Mouse (Mus musculus): ENCODE results near the gene Adamts20. TPM values are rescaled to one million over a fixed set of nuclear protein-coding genes. Genes with fewer than 3 reads are reported as not detected.

The Adamts20 gene
- polyA plus RNA-seq, 1 experiment = 1.1 TPM

GRCm38 (mm10) chr15:94244336-94244735 lies 220.9 kb downstream of the Adamts20 start:
- TF ChIP-seq CTCF (IDR thresholded peaks at IDR 0.05; ENCODE audit: insufficient read depth, low read length) = no peak
- no peak for TF ChIP-seq POLR2A (IDR thresholded peaks at IDR 0.05; ENCODE audit: borderline replicate concordance, extremely low read depth, low read depth, low read length)
- Histone ChIP-seq H3K4me3 (replicated peaks; ENCODE audit: extremely low read depth, low read depth, low read length) (no peak overlapping the region), H3K4me1 (ENCODE audit: control insufficient read depth, insufficient read depth, low read length) (no peaks in the 10 kb centered on the region)
- DNase-seq = no peak
- WGBS = 56% methylated on average over 2 of the region's 2 CpGs

GRCm38 (mm10) chr15:94242133-94242532 lies 223.1 kb downstream of the Adamts20 start:
- TF ChIP-seq POLR2A (IDR thresholded peaks at IDR 0.05; ENCODE audit: borderline replicate concordance, extremely low read depth, low read depth, low read length) = no peak
- no peak for TF ChIP-seq CTCF (IDR thresholded peaks at IDR 0.05; ENCODE audit: insufficient read depth, low read length)
- Histone ChIP-seq H3K4me3 (replicated peaks; ENCODE audit: extremely low read depth, low read depth, low read length) (no peak overlapping the region), H3K4me1 (ENCODE audit: control insufficient read depth, insufficient read depth, low read length) (no peaks in the 10 kb centered on the region)
- 85% methylated on average over 1 of the region's 1 CpGs for WGBS
- DNase-seq = no peak

- 87% methylated on average over 4 of the region's 4 CpGs for WGBS
- TF ChIP-seq POLR2A (IDR thresholded peaks at IDR 0.05; ENCODE audit: borderline replicate concordance, extremely low read depth, low read depth, low read length) = no peak
- no peak for TF ChIP-seq CTCF (IDR thresholded peaks at IDR 0.05; ENCODE audit: insufficient read depth, low read length)
These were observed 225.6 kb downstream of the Adamts20 start for GRCm38 (mm10) chr15:94239637-94240036.

GRCm38 (mm10) chr15:94239127-94239526 lies 226.1 kb downstream of the Adamts20 start:
- no peak for DNase-seq
- TF ChIP-seq POLR2A (IDR thresholded peaks at IDR 0.05; ENCODE audit: borderline replicate concordance, extremely low read depth, low read depth, low read length) (no peak), CTCF (IDR thresholded peaks at IDR 0.05; ENCODE audit: insufficient read depth, low read length) (no peak)
- Histone ChIP-seq H3K4me3 (replicated peaks; ENCODE audit: extremely low read depth, low read depth, low read length) (no peak overlapping the region), H3K4me1 (ENCODE audit: control insufficient read depth, insufficient read depth, low read length) (no peaks in the 10 kb centered on the region)
- 54% methylated on average over 6 of the region's 6 CpGs for WGBS

More at GRCm38 (mm10) chr15:94239637-94240036, 225.6 kb downstream of the Adamts20 start:
- no peak for DNase-seq
- Histone ChIP-seq H3K4me1 (ENCODE audit: control insufficient read depth, insufficient read depth, low read length) (no peaks in the 10 kb centered on the region), H3K4me3 (replicated peaks; ENCODE audit: extremely low read depth, low read depth, low read length) (no peak overlapping the region)

- Histone ChIP-seq H3K4me3 (replicated peaks; ENCODE audit: extremely low read depth, low read depth, low read length) (no peak overlapping the region), H3K4me1 (ENCODE audit: control insufficient read depth, insufficient read depth, low read length) (no peaks in the 10 kb centered on the region)
- DNase-seq = no peak
- TF ChIP-seq CTCF (IDR thresholded peaks at IDR 0.05; ENCODE audit: insufficient read depth, low read length) (no peak), POLR2A (IDR thresholded peaks at IDR 0.05; ENCODE audit: borderline replicate concordance, extremely low read depth, low read depth, low read length) (no peak)
- WGBS = 39% methylated on average over 14 of the region's 14 CpGs
These were observed 227.0 kb downstream of the Adamts20 start for GRCm38 (mm10) chr15:94238058-94238876.

GRCm38 (mm10) chr15:94236726-94237125 lies 228.5 kb downstream of the Adamts20 start:
- no peak for TF ChIP-seq POLR2A (IDR thresholded peaks at IDR 0.05; ENCODE audit: borderline replicate concordance, extremely low read depth, low read depth, low read length)
- no peak for DNase-seq
- H3K4me3 ChIP-seq (replicated peaks; ENCODE audit: extremely low read depth, low read depth, low read length) = no peak overlapping the region
- WGBS = 94% methylated on average over 2 of the region's 2 CpGs
- H3K4me1 ChIP-seq (ENCODE audit: control insufficient read depth, insufficient read depth, low read length) = no peaks in the 10 kb centered on the region

- TF ChIP-seq CTCF (IDR thresholded peaks at IDR 0.05; ENCODE audit: insufficient read depth, low read length) (no peak), POLR2A (IDR thresholded peaks at IDR 0.05; ENCODE audit: borderline replicate concordance, extremely low read depth, low read depth, low read length) (no peak)
- WGBS = 74% methylated on average over 3 of the region's 3 CpGs
- H3K4me1 ChIP-seq (ENCODE audit: control insufficient read depth, insufficient read depth, low read length) = no peaks in the 10 kb centered on the region
- no peak for DNase-seq
- no peak overlapping the region for H3K4me3 ChIP-seq (replicated peaks; ENCODE audit: extremely low read depth, low read depth, low read length)
These were observed 229.1 kb downstream of the Adamts20 start for GRCm38 (mm10) chr15:94236121-94236520.

- Histone ChIP-seq H3K4me1 (ENCODE audit: control insufficient read depth, insufficient read depth, low read length) (no peaks in the 10 kb centered on the region), H3K4me3 (replicated peaks; ENCODE audit: extremely low read depth, low read depth, low read length) (no peak overlapping the region)
- DNase-seq = no peak
- TF ChIP-seq CTCF (IDR thresholded peaks at IDR 0.05; ENCODE audit: insufficient read depth, low read length) (no peak), POLR2A (IDR thresholded peaks at IDR 0.05; ENCODE audit: borderline replicate concordance, extremely low read depth, low read depth, low read length) (no peak)
- WGBS = 62% methylated on average over 2 of the region's 2 CpGs
These were observed 230.0 kb downstream of the Adamts20 start for GRCm38 (mm10) chr15:94235190-94235589.

GRCm38 (mm10) chr15:94231246-94231645 lies 234.0 kb downstream of the Adamts20 start:
- no peaks in the 10 kb centered on the region for H3K4me1 ChIP-seq (ENCODE audit: control insufficient read depth, insufficient read depth, low read length)
- 23% methylated on average over 5 of the region's 5 CpGs for WGBS
- no peak overlapping the region for H3K4me3 ChIP-seq (replicated peaks; ENCODE audit: extremely low read depth, low read depth, low read length)
- DNase-seq = no peak
- TF ChIP-seq POLR2A (IDR thresholded peaks at IDR 0.05; ENCODE audit: borderline replicate concordance, extremely low read depth, low read depth, low read length) (no peak), CTCF (IDR thresholded peaks at IDR 0.05; ENCODE audit: insufficient read depth, low read length) (no peak)

- 91% methylated on average over 1 of the region's 1 CpGs for WGBS
- DNase-seq = no peak
- Histone ChIP-seq H3K4me3 (replicated peaks; ENCODE audit: extremely low read depth, low read depth, low read length) (no peak overlapping the region), H3K4me1 (ENCODE audit: control insufficient read depth, insufficient read depth, low read length) (no peaks in the 10 kb centered on the region)
- TF ChIP-seq POLR2A (IDR thresholded peaks at IDR 0.05; ENCODE audit: borderline replicate concordance, extremely low read depth, low read depth, low read length) (no peak), CTCF (IDR thresholded peaks at IDR 0.05; ENCODE audit: insufficient read depth, low read length) (no peak)
These were observed 237.8 kb downstream of the Adamts20 start for GRCm38 (mm10) chr15:94227388-94227787.

All from lung, adult 2 months (tissue).